Mouse (Mus musculus): ENCODE data around the gene Fgf12. TPM values are rescaled to one million over a fixed set of nuclear protein-coding genes. Genes with fewer than 3 reads are reported as not detected.

The Fgf12 gene
- total RNA-seq, 2 experiments from 2014 or later, result 0.07 TPM; not detected in 1

- no peak for DNase-seq (ENCODE audit: low spot score)
Observed at GRCm38 (mm10) chr16:28336700-28337099, 416.2 kb downstream of the Fgf12 start.

- DNase-seq (ENCODE audit: low spot score), result no peak
Observed at GRCm38 (mm10) chr16:28335025-28335424, 417.8 kb downstream of the Fgf12 start.

GRCm38 (mm10) chr16:28323576-28323975 lies 429.3 kb downstream of the Fgf12 start:
- DNase-seq (ENCODE audit: low spot score), result no peak

GRCm38 (mm10) chr16:28311618-28312017 lies 441.2 kb downstream of the Fgf12 start:
- DNase-seq (ENCODE audit: low spot score), result no peak

GRCm38 (mm10) chr16:28303889-28304288 lies 449.0 kb downstream of the Fgf12 start:
- no peak for DNase-seq (ENCODE audit: low spot score)

GRCm38 (mm10) chr16:28289689-28290330 lies 463.1 kb downstream of the Fgf12 start:
- no peak for DNase-seq (ENCODE audit: low spot score)

- no peak for DNase-seq (ENCODE audit: low spot score)
Observed at GRCm38 (mm10) chr16:28257904-28258303, 495.0 kb downstream of the Fgf12 start.

GRCm38 (mm10) chr16:28254303-28254702 lies 498.6 kb downstream of the Fgf12 start:
- no peak for DNase-seq (ENCODE audit: low spot score)

GRCm38 (mm10) chr16:28251930-28252329 lies 500.9 kb downstream of the Fgf12 start:
- DNase-seq (ENCODE audit: low spot score), result no peak

- no peak for DNase-seq (ENCODE audit: low spot score)
Observed at GRCm38 (mm10) chr16:28242867-28243649, 509.8 kb downstream of the Fgf12 start.

GRCm38 (mm10) chr16:28239382-28239781 lies 513.5 kb downstream of the Fgf12 start:
- DNase-seq (ENCODE audit: low spot score), result no peak

- no peak for DNase-seq (ENCODE audit: low spot score)
Observed at GRCm38 (mm10) chr16:28238019-28238868, 514.6 kb downstream of the Fgf12 start.

- no peak for DNase-seq (ENCODE audit: low spot score)
Observed at GRCm38 (mm10) chr16:28215930-28216329, 536.9 kb downstream of the Fgf12 start.

- DNase-seq (ENCODE audit: low spot score), result no peak
Observed at GRCm38 (mm10) chr16:28212411-28212810, 540.5 kb downstream of the Fgf12 start.

- DNase-seq (ENCODE audit: low spot score), result no peak
Observed at GRCm38 (mm10) chr16:28156443-28156842, 596.4 kb downstream of the Fgf12 start.

- no peak for DNase-seq (ENCODE audit: low spot score)
Observed at GRCm38 (mm10) chr16:28140972-28141371, 611.9 kb downstream of the Fgf12 start.

GRCm38 (mm10) chr16:28127006-28127405 lies 625.9 kb downstream of the Fgf12 start:
- DNase-seq (ENCODE audit: low spot score), result no peak

Small RNAs within 50 kb of the gene (microRNA-seq; reads per million reads assigned to microRNA genes)
- gene Mir690, result not detected

Other genes with a start within 250 kb of the Fgf12 start
- gene Mb21d2, start 176.6 kb upstream of the Fgf12 start, total RNA-seq (2021), result 10 to 100 TPM in 1 of 2 experiments, 1 to 10 TPM in 1; 10.0 to 13.4 TPM

All from gastrocnemius, adult 18-20 months (tissue).